Mouse (Mus musculus) heart, embryonic 10.5 days (tissue): ENCODE measurements around the gene Cpsf4l. TPM values are rescaled to one million over a fixed set of nuclear protein-coding genes. Genes with fewer than 3 reads are reported as not detected.

Source experiments
- DNase-seq: peaks from one replicate; pipeline ENCODE4 v3.0.0-alpha.2; 2017; ENCODE audit warnings: low spot score
- H3K27ac ChIP-seq: fragments of 300-500 bp; sonication (generic); 2 replicates; pipeline ENCODE4 v1.5.1; 2016; ENCODE audit warnings: mild to moderate bottlenecking
- H3K27me3 ChIP-seq: fragments of 300-500 bp; sonication (generic); 2 replicates; pipeline ENCODE4 v1.6.1; 2016; ENCODE audit warnings: mild to moderate bottlenecking; ENCODE audit not compliant: poor library complexity, insufficient read depth, severe bottlenecking
- H3K36me3 ChIP-seq: fragments of 300-500 bp; sonication (generic); 2 replicates; pipeline ENCODE4 v1.6.1; 2016; ENCODE audit warnings: mild to moderate bottlenecking, moderate library complexity
- H3K4me1 ChIP-seq: fragments of 300-500 bp; sonication (generic); 2 replicates; pipeline ENCODE4 v1.6.1; 2016; ENCODE audit warnings: mild to moderate bottlenecking
- H3K4me3 ChIP-seq: fragments of 300-500 bp; sonication (generic); 2 replicates; pipeline ENCODE4 v1.5.1; 2016; ENCODE audit warnings: mild to moderate bottlenecking, moderate library complexity
- H3K9me3 ChIP-seq: fragments of 300-500 bp; sonication (generic); 2 replicates; pipeline ENCODE4 v1.6.1; 2016; ENCODE audit warnings: mild to moderate bottlenecking, moderate library complexity
- WGBS: fragments of 180-500 bp; shearing (Covaris S2); methylation state at CpG from one replicate; pipeline ENCODE4 v1.1.7; 2016; 5-methylcytosine and 5-hydroxymethylcytosine counted together
- polyA plus RNA-seq: library from polyadenylated mRNA; unstranded; fragments of >200 nt; fragmentation: Nextera tagmentation; extraction: Ambion mirVana; gene quantifications from 2 replicates; pipeline ENCODE4 v1.2.1, GENCODE M21; 2016

Cpsf4l gene
- polyA plus RNA-seq, 1 experiment from 2014 or later: 0.15 TPM

GRCm38 (mm10) chr11:113709272-113709671, 545 bp downstream of the Cpsf4l start:
- WGBS: 12% methylated on average over 15 of the region's 15 CpGs
- peaks cover 7% of the 10 kb centered on the region; the same call in 1 of the 2 replicates for H3K36me3 ChIP-seq
- H3K9me3 ChIP-seq: no peaks in the 10 kb centered on the region
- H3K27me3 ChIP-seq: peaks cover 22% of the 10 kb centered on the region
- peaks cover 27% of the 10 kb centered on the region for H3K4me1 ChIP-seq
- H3K27ac ChIP-seq: peak overlapping the region; percentile 72
- no peak for DNase-seq
- peak overlapping the region; percentile 36 for H3K4me3 ChIP-seq

DNA sequence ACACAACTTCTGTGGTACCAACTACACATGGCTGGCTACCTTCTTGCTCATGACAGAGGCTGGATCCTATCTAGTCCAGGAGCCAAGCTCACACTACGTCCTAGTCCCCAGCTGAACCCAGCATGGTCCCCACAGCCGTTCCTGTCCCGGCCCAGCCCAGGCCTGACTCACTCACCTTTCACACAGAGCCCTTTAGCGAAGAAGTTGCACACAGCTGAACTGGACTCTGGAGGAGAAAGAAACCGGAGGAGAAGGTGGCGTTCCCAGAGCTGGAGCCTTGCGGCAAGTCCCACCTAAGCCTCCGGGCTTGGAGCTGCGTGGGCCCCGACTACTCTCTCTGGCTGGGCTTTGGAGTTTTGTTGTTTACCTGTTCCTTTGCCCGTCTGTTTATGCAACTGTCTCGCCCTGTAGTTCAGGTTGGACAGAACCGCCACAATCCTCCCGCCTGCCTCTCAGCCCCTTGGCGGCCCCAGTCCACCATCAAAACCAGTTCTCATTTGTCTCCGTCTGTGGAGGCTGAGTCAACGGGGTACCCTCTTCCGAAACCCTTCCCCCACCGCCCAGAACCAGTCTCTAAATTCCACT, 1.1 kb downstream of the Cpsf4l start:
- 44% methylated on average over 19 of the region's 19 CpGs for WGBS
- H3K9me3 ChIP-seq: no peaks in the 10 kb centered on the region
- peak overlapping the region; percentile 36; the same call in 1 of the 2 replicates for H3K4me3 ChIP-seq
- H3K27me3 ChIP-seq: peaks cover 22% of the 10 kb centered on the region
- no peak for DNase-seq
- H3K36me3 ChIP-seq: peaks cover 7% of the 10 kb centered on the region; the same call in 1 of the 2 replicates
- peak overlapping the region; percentile 72 for H3K27ac ChIP-seq
- H3K4me1 ChIP-seq: peaks cover 27% of the 10 kb centered on the region

DNA sequence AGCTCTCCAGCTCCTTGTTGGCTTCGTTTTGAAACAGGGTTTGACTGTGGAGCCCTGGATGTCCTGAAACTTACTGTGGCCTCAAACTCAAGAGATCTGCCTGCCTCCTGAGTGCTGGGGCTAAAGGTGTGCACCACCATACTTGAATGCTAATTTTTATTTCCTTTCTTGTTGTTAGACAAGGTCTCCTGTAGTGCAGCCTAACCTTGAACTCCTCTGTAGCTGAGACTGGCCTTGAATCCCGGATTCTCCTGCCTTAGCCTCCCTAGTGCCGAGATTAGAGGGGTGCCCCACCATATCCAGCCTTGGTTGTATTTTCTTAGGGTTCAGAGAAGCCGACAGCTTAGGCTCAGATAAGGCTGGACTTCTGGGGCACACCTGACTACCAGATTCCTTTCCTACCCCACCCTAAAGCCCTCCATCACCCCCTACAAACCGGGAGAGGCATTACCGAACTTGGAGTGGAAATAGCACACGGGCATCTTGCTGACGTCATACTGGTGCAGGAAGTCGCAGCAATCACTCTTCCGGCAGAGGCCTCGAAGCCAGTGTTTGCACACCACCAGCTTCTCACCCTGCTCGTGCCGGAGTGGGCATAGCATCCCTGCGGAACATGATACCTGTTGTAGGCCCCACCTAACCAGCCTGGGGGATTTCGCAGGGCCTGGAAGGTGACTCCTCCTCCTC, 3.7 kb downstream of the Cpsf4l start:
- 75% methylated on average over 15 of the region's 15 CpGs for WGBS
- Histone ChIP-seq H3K36me3 (peaks cover 7% of the 10 kb centered on the region; the same call in 1 of the 2 replicates), H3K27ac (no peak overlapping the region), H3K27me3 (peaks cover 22% of the 10 kb centered on the region), H3K4me3 (no peak overlapping the region), H3K9me3 (no peaks in the 10 kb centered on the region), H3K4me1 (peaks cover 26% of the 10 kb centered on the region)
- DNase-seq: no peak

DNA sequence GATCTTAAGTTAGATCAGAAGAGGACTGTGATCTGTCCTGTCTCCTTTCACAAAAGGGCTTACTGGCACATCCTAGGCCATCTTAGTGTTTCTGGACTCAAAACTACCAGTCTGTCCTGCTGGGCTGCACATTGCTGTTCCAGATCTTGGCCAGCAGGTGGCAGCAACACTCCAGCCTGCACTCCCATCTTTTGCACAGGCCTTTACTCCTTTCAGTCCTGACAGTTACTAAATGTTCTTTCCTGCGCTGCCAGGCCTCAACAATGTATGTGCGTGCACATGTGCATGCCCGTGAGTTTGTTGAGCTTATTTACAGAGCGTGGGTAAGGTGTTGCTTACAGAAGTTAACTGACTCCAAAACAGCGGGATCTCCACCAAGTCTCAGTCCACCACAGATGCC, 6.1 kb downstream of the Cpsf4l start:
- Histone ChIP-seq H3K27me3 (peaks cover 11% of the 10 kb centered on the region; the same call in 1 of the 2 replicates), H3K4me1 (peaks cover 2% of the 10 kb centered on the region; the same call in 1 of the 2 replicates), H3K9me3 (no peaks in the 10 kb centered on the region), H3K27ac (no peak overlapping the region), H3K36me3 (peaks cover 7% of the 10 kb centered on the region; the same call in 1 of the 2 replicates), H3K4me3 (no peak overlapping the region)
- DNase-seq: peak; percentile 90
- 36% methylated on average over 5 of the region's 5 CpGs for WGBS

DNA sequence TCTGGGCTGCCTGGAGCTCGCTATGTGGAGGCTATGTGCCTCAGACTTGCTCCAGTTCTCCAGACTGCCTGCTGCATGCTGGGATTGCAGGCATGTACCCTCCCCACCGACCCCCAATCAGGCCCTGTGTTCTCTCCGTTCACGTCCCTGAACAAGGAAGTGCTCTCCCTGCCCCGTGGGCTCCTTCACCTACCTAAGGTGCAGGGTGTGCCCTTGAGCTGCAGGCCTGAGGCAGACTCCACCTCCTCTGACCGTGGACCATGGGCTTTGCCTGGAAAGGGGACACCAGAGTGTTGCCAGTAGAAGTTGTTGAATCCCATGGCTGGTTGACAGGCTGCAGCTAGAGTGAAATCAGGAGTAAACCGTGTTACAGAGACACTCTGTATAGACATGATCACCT, 10.2 kb downstream of the Cpsf4l start:
- H3K27ac ChIP-seq: no peak overlapping the region
- no peak overlapping the region for H3K4me3 ChIP-seq
- no peaks in the 10 kb centered on the region for H3K9me3 ChIP-seq
- 84% methylated on average over 7 of the region's 7 CpGs for WGBS
- peaks cover 30% of the 10 kb centered on the region for H3K36me3 ChIP-seq
- no peak for DNase-seq
- H3K4me1 ChIP-seq: 0 out of 2 replicates have a peak, but pooled peaks cover 11% of the 10 kb centered on the region
- no peaks in the 10 kb centered on the region for H3K27me3 ChIP-seq

DNA sequence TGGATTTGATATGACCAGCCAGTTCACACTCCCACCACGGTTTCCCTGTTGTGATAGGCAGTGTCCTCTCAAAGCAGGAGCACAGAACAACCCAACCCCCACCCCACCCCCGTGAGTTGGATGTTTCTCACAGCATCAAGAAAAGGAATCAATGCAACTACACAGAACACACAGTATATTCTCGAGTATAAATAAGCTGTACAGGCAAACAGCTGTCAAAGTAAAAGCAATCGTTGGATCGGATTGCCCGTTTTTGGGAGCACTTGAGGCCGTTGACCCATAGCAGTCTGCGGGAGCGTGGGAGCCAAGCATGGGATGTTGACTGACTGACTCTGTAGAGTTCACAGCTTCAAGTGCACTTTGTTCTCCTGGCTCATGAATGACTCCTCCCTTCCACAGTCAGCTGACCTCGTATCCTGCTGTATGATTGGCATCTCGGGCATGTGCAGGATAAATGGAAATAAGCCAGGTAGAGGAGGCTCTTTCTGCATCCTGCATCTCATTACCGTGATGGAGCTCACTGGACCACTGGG, 11.7 kb downstream of the Cpsf4l start:
- WGBS: 82% methylated on average over 12 of the region's 12 CpGs
- H3K36me3 ChIP-seq: peaks cover 45% of the 10 kb centered on the region
- no peak overlapping the region for H3K27ac ChIP-seq
- H3K27me3 ChIP-seq: no peaks in the 10 kb centered on the region
- H3K9me3 ChIP-seq: no peaks in the 10 kb centered on the region
- DNase-seq: no peak
- no peak overlapping the region for H3K4me3 ChIP-seq
- 0 out of 2 replicates have a peak, but pooled peaks cover 11% of the 10 kb centered on the region for H3K4me1 ChIP-seq

DNA sequence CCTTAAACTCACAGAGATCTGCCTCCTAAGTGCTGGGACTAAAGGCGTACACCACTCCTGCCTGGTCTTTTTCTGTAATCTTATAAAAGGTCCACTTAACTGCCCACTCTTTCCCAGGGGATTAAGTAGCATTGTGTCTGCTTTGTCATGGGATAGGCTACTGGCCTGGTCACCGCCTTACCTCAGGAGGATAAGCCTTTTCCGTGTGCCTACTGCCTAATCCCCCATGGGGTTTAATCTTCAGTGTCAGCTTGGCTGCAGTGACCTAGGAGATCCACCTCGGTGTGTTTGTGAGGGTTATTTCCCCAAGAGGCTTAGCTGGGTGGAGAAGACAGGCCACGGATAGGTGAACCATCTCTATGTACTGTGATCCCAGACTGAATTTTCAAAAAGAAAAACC, 12.2 kb downstream of the Cpsf4l start:
- 73% methylated on average over 5 of the region's 5 CpGs for WGBS
- peaks cover 50% of the 10 kb centered on the region for H3K36me3 ChIP-seq
- H3K9me3 ChIP-seq: no peaks in the 10 kb centered on the region
- H3K4me1 ChIP-seq: 0 out of 2 replicates have a peak, but pooled peaks cover 11% of the 10 kb centered on the region
- no peaks in the 10 kb centered on the region for H3K27me3 ChIP-seq
- no peak overlapping the region for H3K27ac ChIP-seq
- no peak for DNase-seq
- no peak overlapping the region for H3K4me3 ChIP-seq

DNA sequence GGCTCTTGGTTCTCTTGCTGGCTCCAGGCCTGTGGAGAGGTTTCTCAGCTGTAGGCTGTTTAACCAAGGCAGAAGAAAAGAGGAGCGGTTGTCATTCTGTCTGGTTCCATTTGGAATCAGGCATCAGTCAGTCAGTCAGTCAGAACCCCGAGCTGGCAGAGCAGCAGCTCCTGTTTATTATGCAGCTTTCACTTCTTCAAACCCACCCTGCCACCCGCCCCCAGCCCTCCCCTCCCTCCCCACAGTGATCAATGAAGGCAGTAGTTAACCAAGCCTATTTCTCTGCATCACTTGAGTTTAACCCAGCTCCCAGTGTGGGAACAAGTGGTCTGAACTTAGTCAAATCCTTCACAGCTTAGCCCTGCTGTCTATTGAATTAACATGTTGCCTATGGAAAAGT, 18.0 kb downstream of the Cpsf4l start:
- Histone ChIP-seq H3K4me3 (no peak overlapping the region), H3K36me3 (peaks cover 93% of the 10 kb centered on the region), H3K27ac (no peak overlapping the region), H3K9me3 (no peaks in the 10 kb centered on the region), H3K27me3 (no peaks in the 10 kb centered on the region), H3K4me1 (peaks cover 2% of the 10 kb centered on the region; the same call in 1 of the 2 replicates)
- WGBS: 85% methylated on average over 3 of the region's 3 CpGs
- DNase-seq: no peak

DNA sequence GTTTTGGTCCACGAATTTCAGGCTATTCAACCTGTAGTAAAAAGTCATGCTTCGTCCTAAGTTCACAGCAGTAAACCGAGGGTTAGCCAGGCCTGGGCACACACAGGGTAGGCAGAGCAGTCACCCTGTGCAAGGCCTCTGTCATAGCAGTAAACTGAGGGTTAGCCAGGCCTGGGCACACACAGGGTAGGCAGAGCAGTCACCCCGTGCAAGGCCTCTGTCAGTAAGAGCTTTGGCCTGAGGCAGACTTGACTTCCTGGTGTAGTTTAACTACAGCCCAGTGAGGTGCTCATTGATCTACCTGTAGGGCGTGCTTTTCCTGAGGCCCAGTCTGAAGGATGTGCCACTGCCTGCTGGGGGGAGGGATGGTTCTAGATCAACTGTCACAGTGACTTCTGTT, 18.5 kb downstream of the Cpsf4l start:
- Histone ChIP-seq H3K27ac (no peak overlapping the region), H3K27me3 (no peaks in the 10 kb centered on the region), H3K9me3 (no peaks in the 10 kb centered on the region), H3K4me3 (no peak overlapping the region), H3K4me1 (peaks cover 7% of the 10 kb centered on the region; the same call in 1 of the 2 replicates), H3K36me3 (peaks cover 87% of the 10 kb centered on the region)
- WGBS: 90% methylated on average over 5 of the region's 5 CpGs
- DNase-seq: no peak

- no peaks in the 10 kb centered on the region for H3K9me3 ChIP-seq
- no peaks in the 10 kb centered on the region for H3K27me3 ChIP-seq
- no peak overlapping the region for H3K27ac ChIP-seq
- 92% methylated on average over 12 of the region's 12 CpGs for WGBS
- no peak for DNase-seq
- no peak overlapping the region for H3K4me3 ChIP-seq
- peaks cover 7% of the 10 kb centered on the region; the same call in 1 of the 2 replicates for H3K4me1 ChIP-seq
- H3K36me3 ChIP-seq: peaks cover 79% of the 10 kb centered on the region
Observed at GRCm38 (mm10) chr11:113690506-113690905, 19.3 kb downstream of the Cpsf4l start.

DNA sequence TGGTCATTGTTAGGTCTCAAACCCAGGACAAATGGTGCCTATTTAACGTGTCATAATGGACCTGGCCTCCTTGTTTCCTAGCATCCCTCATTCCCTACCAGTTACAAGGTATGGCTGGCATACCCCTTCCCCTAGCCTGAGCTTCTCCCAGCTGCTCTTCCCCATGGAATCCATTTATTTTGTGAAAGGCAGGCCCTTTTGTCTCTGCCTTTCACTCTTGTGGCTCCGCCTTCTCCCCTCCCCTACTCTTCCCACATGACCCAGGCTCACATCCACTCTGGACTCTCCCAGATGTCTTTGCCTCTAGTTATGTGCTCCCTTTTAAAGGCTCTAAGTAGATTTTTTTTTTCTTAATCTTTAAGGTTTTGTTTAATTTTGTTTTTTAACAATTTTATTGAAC, 22.8 kb downstream of the Cpsf4l start:
- peaks cover 45% of the 10 kb centered on the region for H3K36me3 ChIP-seq
- no peak overlapping the region for H3K4me3 ChIP-seq
- H3K4me1 ChIP-seq: peaks cover 24% of the 10 kb centered on the region
- H3K27ac ChIP-seq: no peak overlapping the region
- DNase-seq: no peak
- no peaks in the 10 kb centered on the region for H3K9me3 ChIP-seq
- no peaks in the 10 kb centered on the region for H3K27me3 ChIP-seq
- 77% methylated on average over 2 of the region's 2 CpGs for WGBS

GRCm38 (mm10) chr11:113684707-113685426, 24.9 kb downstream of the Cpsf4l start:
- H3K36me3 ChIP-seq: peaks cover 24% of the 10 kb centered on the region
- 38% methylated on average over 25 of the region's 25 CpGs for WGBS
- no peaks in the 10 kb centered on the region for H3K9me3 ChIP-seq
- peaks cover 39% of the 10 kb centered on the region for H3K4me1 ChIP-seq
- H3K27me3 ChIP-seq: no peaks in the 10 kb centered on the region
- H3K27ac ChIP-seq: peak overlapping the region; percentile 98
- H3K4me3 ChIP-seq: peak overlapping the region; percentile 97
- no peak for DNase-seq
